Mouse (Mus musculus) heart, embryonic 16.5 days (tissue): ENCODE data around the gene S100a3. TPM values are rescaled to one million over a fixed set of nuclear protein-coding genes. Genes with fewer than 3 reads are reported as not detected.

Experiments used
- ATAC-seq: fragments of 200-750 bp; cut with Nextera tagmentation; replicated peaks from 2 replicates; pipeline ENCODE4 v1.8.0; 2017; ENCODE audit warnings: moderate number of reproducible peaks; ENCODE audit not compliant: insufficient read depth, low FRiP score; ENCODE audit errors: extremely low read depth
- H3K27ac ChIP-seq: fragments of 300-500 bp; sonication (generic); 2 replicates; pipeline ENCODE4 v1.5.1; 2014; ENCODE audit warnings: mild to moderate bottlenecking, low read length, control low read depth, moderate library complexity
- H3K27me3 ChIP-seq: fragments of 300-500 bp; sonication (generic); 2 replicates; pipeline ENCODE4 v1.6.1; 2014; ENCODE audit warnings: low read length, mixed read lengths; ENCODE audit not compliant: control insufficient read depth, insufficient read depth
- H3K36me3 ChIP-seq: fragments of 300-500 bp; sonication (generic); 2 replicates; pipeline ENCODE4 v1.6.1; 2014; ENCODE audit not compliant: control insufficient read depth, insufficient read depth
- H3K4me1 ChIP-seq: fragments of 300-500 bp; sonication (generic); 2 replicates; pipeline ENCODE4 v1.6.1; 2014; ENCODE audit warnings: low read length, mixed read lengths; ENCODE audit not compliant: control insufficient read depth, insufficient read depth
- H3K4me2 ChIP-seq: fragments of 300-500 bp; sonication (generic); 2 replicates; pipeline ENCODE4 v1.6.1; 2014; ENCODE audit warnings: low read depth, mild to moderate bottlenecking, control low read depth, low read length
- H3K4me3 ChIP-seq: fragments of 300-500 bp; sonication (generic); 2 replicates; pipeline ENCODE4 v1.5.1; 2014; ENCODE audit warnings: mild to moderate bottlenecking, control low read depth, low read length
- H3K9ac ChIP-seq: fragments of 300-500 bp; sonication (generic); 2 replicates; pipeline ENCODE4 v1.6.1; 2014; ENCODE audit warnings: low read length, control low read depth
- H3K9me3 ChIP-seq: fragments of 300-500 bp; sonication (generic); replicated peaks from 2 replicates; pipeline ENCODE4 v1.6.1; 2016; ENCODE audit warnings: low read length; ENCODE audit not compliant: control insufficient read depth
- WGBS: fragments of 180-500 bp; shearing (Covaris S2); extraction: QIAGEN DNeasy Blood & Tissue Kit; methylation state at CpG from one replicate; pipeline ENCODE4 v1.1.7; 2014; 5-methylcytosine and 5-hydroxymethylcytosine counted together
- polyA plus RNA-seq: library from polyadenylated mRNA; unstranded; fragments of >200 nt; fragmentation: Nextera tagmentation; extraction: Ambion mirVana; gene quantifications from 2 replicates; pipeline ENCODE4 v1.2.1, GENCODE M21; 2015

Gene S100a3
- 1.4 and 3.8 TPM in 2 replicates for polyA plus RNA-seq

DNA sequence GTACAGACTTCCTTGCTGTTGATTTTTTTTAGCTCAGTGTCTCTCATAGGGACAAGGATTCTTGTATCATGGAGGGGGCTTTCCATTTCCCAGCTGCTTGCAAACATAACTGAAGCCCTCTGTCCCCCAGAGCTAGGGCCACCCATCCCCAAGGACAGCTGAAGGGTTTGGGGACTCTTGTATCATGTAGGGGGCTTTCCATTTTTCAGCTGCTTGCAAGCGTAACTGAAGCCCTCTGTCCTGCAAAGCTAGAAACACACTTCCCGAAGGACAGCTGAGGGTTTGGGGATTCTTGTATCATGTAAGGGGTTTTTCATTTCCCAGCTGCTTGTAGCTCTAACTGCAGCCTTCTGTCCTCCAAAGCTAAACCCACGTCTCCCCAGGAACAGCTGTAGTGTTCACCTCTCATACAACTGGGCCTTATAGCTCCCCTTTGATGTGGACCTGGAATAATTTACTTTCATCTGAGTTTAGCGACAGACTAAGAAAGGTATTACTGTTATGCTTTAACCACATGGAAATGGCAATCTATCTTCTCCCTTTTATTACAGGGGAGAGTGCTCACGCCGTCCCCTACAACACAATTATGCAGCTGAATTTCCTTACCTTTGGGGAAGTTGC is at the start of gene S100a3:
S100a3 (plus strand) TSS at position 571 of the 621 bp plus-strand sequence.
- ATAC-seq: no peak
- Histone ChIP-seq H3K4me3 (no peak within 1 kb of the TSS), H3K36me3 (no peaks in the 10 kb centered on the region), H3K4me1 (no peaks in the 10 kb centered on the region), H3K27me3 (no peaks in the 10 kb centered on the region), H3K4me2 (no peak within 1 kb of the TSS), H3K9me3 (no peaks in the 10 kb centered on the region), H3K9ac (no peak within 1 kb of the TSS), H3K27ac (peak within 1 kb of the TSS; percentile 31)
- WGBS: 77% methylated on average over 6 of the region's 6 CpGs

GRCm38 (mm10) chr3:90512276-90512675 is 48.1 kb upstream of the S100a3 start:
- Histone ChIP-seq H3K9ac (no peak overlapping the region), H3K27me3 (no peaks in the 10 kb centered on the region), H3K4me3 (no peak overlapping the region), H3K4me2 (no peak overlapping the region), H3K36me3 (peaks cover 6% of the 10 kb centered on the region), H3K27ac (no peak overlapping the region), H3K9me3 (no peaks in the 10 kb centered on the region), H3K4me1 (peaks cover 31% of the 10 kb centered on the region)
- WGBS: 82% methylated on average over 5 of the region's 5 CpGs
- ATAC-seq: no peak

DNA sequence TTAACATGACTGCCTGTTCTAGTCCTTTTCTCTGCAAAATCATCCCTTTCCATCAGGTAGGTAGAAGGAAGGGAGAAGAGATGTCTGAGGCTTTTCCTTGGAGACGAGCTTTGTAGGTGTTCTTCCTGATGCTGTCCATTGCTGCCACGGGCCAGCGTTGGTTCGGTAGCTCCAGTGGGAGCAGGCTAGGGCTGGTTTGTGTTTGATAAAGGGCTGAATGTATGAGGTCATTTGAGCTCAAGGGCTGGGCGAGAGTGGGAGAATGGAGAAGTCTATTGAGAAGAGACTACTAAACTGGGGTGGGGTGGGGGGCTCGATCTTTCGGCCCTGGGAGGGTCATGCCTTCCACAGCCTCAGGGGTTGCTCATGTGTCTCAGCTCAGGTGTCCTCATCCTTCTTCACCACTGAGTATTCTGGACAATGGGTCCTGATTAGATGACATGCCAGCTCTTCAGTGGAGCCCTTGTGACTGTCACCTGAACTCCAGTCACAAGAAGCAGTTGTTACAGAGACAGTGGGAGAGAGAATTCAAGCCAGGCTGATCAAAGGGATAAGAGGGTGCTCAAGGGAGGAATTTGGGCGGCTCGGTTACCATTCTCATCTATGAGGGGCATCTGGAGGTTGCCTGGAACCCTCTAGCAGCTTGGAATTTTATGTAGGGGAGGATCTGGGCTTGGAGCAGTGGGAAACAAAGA is 47.3 kb upstream of the S100a3 start:
- no peak for ATAC-seq
- Histone ChIP-seq H3K4me3 (peak overlapping the region; percentile 64), H3K4me2 (peak overlapping the region; percentile 89), H3K27ac (peak overlapping the region; percentile 37; the same call in 1 of the 2 replicates), H3K36me3 (peaks cover 6% of the 10 kb centered on the region), H3K9ac (peak overlapping the region; percentile 73), H3K27me3 (no peaks in the 10 kb centered on the region), H3K4me1 (peaks cover 25% of the 10 kb centered on the region), H3K9me3 (no peaks in the 10 kb centered on the region)
- WGBS: 64% methylated on average over 9 of the region's 9 CpGs

- Histone ChIP-seq H3K36me3 (peaks cover 6% of the 10 kb centered on the region), H3K27ac (peak within 1 kb of the TSS; percentile 87), H3K4me2 (peak within 1 kb of the TSS; percentile 89), H3K27me3 (no peaks in the 10 kb centered on the region), H3K4me3 (peak within 1 kb of the TSS; percentile 64), H3K4me1 (peaks cover 24% of the 10 kb centered on the region), H3K9me3 (no peaks in the 10 kb centered on the region), H3K9ac (peak within 1 kb of the TSS; percentile 73)
- peak; percentile 74 for ATAC-seq
- 3% methylated on average over 25 of the region's 25 CpGs for WGBS
Observed at GRCm38 (mm10) chr3:90513796-90514590, 46.4 kb upstream of the S100a3 start, which contains the start of the genes S100a1 and S100a13. Gene S100a1, minus strand, starts transcription at chr3:90514392. Gene S100a13, plus strand, starts transcription at chr3:90514435.

DNA sequence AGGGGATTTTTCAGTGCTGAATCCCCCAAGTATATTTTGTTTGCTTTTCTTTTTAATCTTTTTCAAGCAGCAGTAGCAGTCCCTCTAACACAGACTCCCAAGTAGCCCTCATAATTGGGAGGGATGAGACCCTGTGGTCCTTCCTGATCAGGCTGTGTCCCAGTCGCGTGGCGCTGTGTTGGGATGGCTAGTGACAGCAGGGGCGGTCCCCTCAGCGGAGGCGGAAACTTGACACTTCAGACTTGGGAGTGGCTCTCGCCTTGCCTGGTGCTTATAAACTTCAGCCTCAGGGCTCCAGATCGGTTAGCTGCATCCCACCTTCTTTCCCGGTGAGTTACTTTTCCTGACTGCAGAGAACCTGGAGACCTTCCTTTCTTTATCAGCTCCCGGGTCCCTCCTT is 45.7 kb upstream of the S100a3 start:
- no peaks in the 10 kb centered on the region for H3K9me3 ChIP-seq
- H3K27me3 ChIP-seq: no peaks in the 10 kb centered on the region
- H3K9ac ChIP-seq: peak overlapping the region; percentile 73
- H3K4me2 ChIP-seq: peak overlapping the region; percentile 89
- H3K4me3 ChIP-seq: peak overlapping the region; percentile 64
- 0% methylated on average over 10 of the region's 10 CpGs for whole genome bisulfite sequencing
- H3K4me1 ChIP-seq: peaks cover 22% of the 10 kb centered on the region
- peak overlapping the region; percentile 87 for H3K27ac ChIP-seq
- H3K36me3 ChIP-seq: peaks cover 6% of the 10 kb centered on the region
- peak; percentile 81 for ATAC-seq

GRCm38 (mm10) chr3:90515242-90515641 is 45.1 kb upstream of the S100a3 start:
- peak overlapping the region; percentile 89 for H3K4me2 ChIP-seq
- peak overlapping the region; percentile 73 for H3K9ac ChIP-seq

GRCm38 (mm10) chr3:90515789-90516188 is 44.6 kb upstream of the S100a3 start:
- peaks cover 5% of the 10 kb centered on the region for H3K36me3 ChIP-seq
- WGBS: 87% methylated on average over 4 of the region's 4 CpGs
- peak overlapping the region; percentile 64; the same call in 1 of the 2 replicates for H3K4me3 ChIP-seq
- H3K4me2 ChIP-seq: peak overlapping the region; percentile 89
- H3K9me3 ChIP-seq: no peaks in the 10 kb centered on the region
- H3K27me3 ChIP-seq: no peaks in the 10 kb centered on the region
- H3K27ac ChIP-seq: no peak overlapping the region
- no peak for ATAC-seq
- no peak overlapping the region; the same call in 1 of the 2 replicates for H3K9ac ChIP-seq
- H3K4me1 ChIP-seq: peaks cover 20% of the 10 kb centered on the region

More at GRCm38 (mm10) chr3:90515242-90515641, 45.1 kb upstream of the S100a3 start:
- H3K4me1 ChIP-seq: peaks cover 20% of the 10 kb centered on the region
- peaks cover 6% of the 10 kb centered on the region for H3K36me3 ChIP-seq
- no peak for ATAC-seq
- peak overlapping the region; percentile 87 for H3K27ac ChIP-seq
- H3K9me3 ChIP-seq: no peaks in the 10 kb centered on the region
- no peaks in the 10 kb centered on the region for H3K27me3 ChIP-seq
- H3K4me3 ChIP-seq: peak overlapping the region; percentile 64
- 26% methylated on average over 1 of the region's 1 CpGs for WGBS

- no peak overlapping the region for H3K4me3 ChIP-seq
- H3K9ac ChIP-seq: no peak overlapping the region
- H3K27me3 ChIP-seq: no peaks in the 10 kb centered on the region
- H3K9me3 ChIP-seq: no peaks in the 10 kb centered on the region
- H3K36me3 ChIP-seq: no peaks in the 10 kb centered on the region
- H3K4me2 ChIP-seq: no peak overlapping the region
- no peak overlapping the region for H3K27ac ChIP-seq
- WGBS: 71% methylated on average over 4 of the region's 4 CpGs
- peaks cover 20% of the 10 kb centered on the region for H3K4me1 ChIP-seq
- no peak for ATAC-seq
Observed at GRCm38 (mm10) chr3:90517711-90518110, 42.7 kb upstream of the S100a3 start.
